Mouse (Mus musculus) lung, adult 10 weeks (tissue): ENCODE results near the gene Gprin3. TPM values are rescaled to one million over a fixed set of nuclear protein-coding genes. Genes with fewer than 3 reads are reported as not detected.

Experiments used
- polyA plus RNA-seq: library from polyadenylated mRNA; stranded (reverse); fragments of 350-450 nt; fragmentation: Illumina TruSeq; extraction: RNeasy Lipid Tissue Mini Kit (QIAGEN cat#74804); gene quantifications from one replicate; pipeline ENCODE4 v1.2.3, GENCODE M21; 2014; ENCODE audit warnings: low read depth, low replicate concordance; ENCODE audit not compliant: insufficient read depth

Gprin3 gene
- polyA plus RNA-seq = 1.5 TPM

GRCm38 (mm10) chr6:59425824-59426533, at the start of gene Gprin3:
Gprin3 (minus strand) TSS chr6:59426294.

Other genes with a start within 250 kb of the Gprin3 start
- 8.1 TPM for gene Tigd2, start 217.4 kb downstream of the Gprin3 start, polyA plus RNA-seq